9 mouse cellular contexts compared by ENCODE assay signal in genomic region chr9:106306662-106307351, GRCm38 (mm10). TPM values are rescaled to one million over a fixed set of nuclear protein-coding genes. Genes with fewer than 3 reads are reported as not detected.
DNase-seq lines count a peak whose midpoint lies in the region; ATAC-seq lines count a peak whose summit lies in the region.
"Had no signal": no experiment of that assay in that cellular context is flagged by ENCODE, and none has a peak within 500 bp of the region (broad histone marks: within the 10 kb centered on the region; RNA-seq: fewer than 3 reads in every experiment).

No protein-coding gene starts in this region.

- no peak overlapping the region for H3K27ac ChIP-seq in hindbrain, embryonic 15.5 days (replicated peaks)
- H3K27ac ChIP-seq in macrophage, result peak overlapping the region; percentile 99
- H3K27ac ChIP-seq: heart, embryonic 15.5 days had no signal

- H3K4me1 ChIP-seq in hindbrain, embryonic 15.5 days (replicated peaks), result no peaks in the 10 kb centered on the region

- H3K27me3 ChIP-seq in hindbrain, embryonic 15.5 days, result no peaks in the 10 kb centered on the region
- H3K27me3 ChIP-seq: heart, embryonic 15.5 days had no signal

- H3K9me3 ChIP-seq in hindbrain, embryonic 15.5 days, result no peaks in the 10 kb centered on the region
- H3K9me3 ChIP-seq: heart, embryonic 15.5 days had no signal

- peak; percentile 48 for DNase-seq in Muller cell, postnatal 12 days (ENCODE audit: inconsistent ontology term)
- peak; percentile 71 to 81 for DNase-seq in cerebellum, adult 18-20 months
- peak; percentile 59 for DNase-seq in forelimb bud, embryonic 11.5 days (ENCODE audit: low read depth, low spot score)
- DNase-seq in layer of hippocampus, postnatal 36 days, result peak; percentile 77 to 80
- peak; percentile 59 for DNase-seq in retina, postnatal 7 days (ENCODE audit: low read depth, low spot score)
- peak; percentile 54 to 77 for DNase-seq in urinary bladder, postnatal 4 days (ENCODE audit: low spot score in 2 of 2)

- H3K9ac ChIP-seq in hindbrain, embryonic 15.5 days, result no peak overlapping the region
- H3K9ac ChIP-seq: heart, embryonic 15.5 days had no signal

- H3K36me3 ChIP-seq in hindbrain, embryonic 15.5 days, result no peaks in the 10 kb centered on the region
- H3K36me3 ChIP-seq in macrophage (ENCODE audit: inconsistent target), result no peaks in the 10 kb centered on the region

- H3K4me2 ChIP-seq in hindbrain, embryonic 15.5 days, result no peak overlapping the region
- H3K4me2 ChIP-seq: heart, embryonic 15.5 days had no signal

- 45% methylated on average over 8 of the region's 8 CpGs for WGBS in hindbrain, embryonic 15.5 days
- WGBS in macrophage (ENCODE audit: missing documents), result 44% methylated on average over 8 of the region's 8 CpGs

- H3K4me3 ChIP-seq in hindbrain, embryonic 15.5 days, result no peak overlapping the region
- no peak overlapping the region for H3K4me3 ChIP-seq in macrophage (ENCODE audit: inconsistent target)
- H3K4me3 ChIP-seq: heart, embryonic 15.5 days had no signal

- peak; percentile 65; the same call in 1 of the 2 replicates for ATAC-seq in hindbrain, embryonic 15.5 days (ENCODE audit: low FRiP score, low read depth)

- no peaks in the 10 kb centered on the region for H3K79me2 ChIP-seq in macrophage (ENCODE audit: inconsistent target)

RNA-seq across cellular contexts. Expression of gene Poc1a, which starts 25.9 kb away (rescaled TPM):
- polyA plus RNA-seq in hindbrain, embryonic 15.5 days (2015; fragmentation: Nextera tagmentation; extraction: Ambion mirVana), result 8.8 and 9.3 TPM in 2 replicates
- total RNA-seq in layer of hippocampus, postnatal 36 days (2021), result 10 to 100 TPM; 10.6 to 12.2 TPM
- total RNA-seq in macrophage (2018; cell fraction: chromatin; rRNA removed), result 1 to 10 TPM; 1.9 to 9.1 (median 4.5) TPM
- total RNA-seq in macrophage (2018; cell fraction: cytosol; rRNA removed), result 1 to 10 TPM; 2.2 to 5.2 (median 3.6) TPM
- 1 to 10 TPM; 1.0 to 5.8 (median 2.6) TPM for total RNA-seq in macrophage (2018; cell fraction: nucleus; rRNA removed)
- polyA plus RNA-seq in macrophage (2018), result 2.7 to 6.4 TPM (median 3.5 TPM) in 3 replicates

RNA-seq across cellular contexts. Expression of gene Alas1, which starts 58.4 kb away (rescaled TPM):
- 101 and 104 TPM in 2 replicates for polyA plus RNA-seq in hindbrain, embryonic 15.5 days (2015; fragmentation: Nextera tagmentation; extraction: Ambion mirVana)
- 100 to 1,000 TPM; 138 to 142 TPM for total RNA-seq in layer of hippocampus, postnatal 36 days (2021)
- 100 to 1,000 TPM in 8 of 26 experiments, 10 to 100 TPM in 18; 27.9 to 189 (median 89.2) TPM for total RNA-seq in macrophage (2018; cell fraction: chromatin; rRNA removed)
- total RNA-seq in macrophage (2018; cell fraction: cytosol; rRNA removed), result 100 to 1,000 TPM; 113 to 192 (median 160) TPM
- total RNA-seq in macrophage (2018; cell fraction: nucleus; rRNA removed), result 100 to 1,000 TPM in 15 of 26 experiments, 10 to 100 TPM in 11; 46.5 to 175 (median 103) TPM
- polyA plus RNA-seq in macrophage (2018), result 173 to 195 TPM (median 183 TPM) in 3 replicates
